Mouse (Mus musculus) heart, postnatal 0 days (tissue): ENCODE data around the gene Nme8.

Experiments
- CTCF ChIP-seq: IDR thresholded peaks from 2 replicates; pipeline ENCODE4 v1.5.1; 2016; ENCODE audit warnings: antibody characterized with exemption, control low read depth, low read depth
- EP300 ChIP-seq: IDR thresholded peaks from 2 replicates; pipeline ENCODE4 v1.6.1; 2016; ENCODE audit warnings: antibody characterized with exemption, low read depth

GRCm38 (mm10) chr13:19618841-19619215, 78.8 kb downstream of the Nme8 start:
- TF ChIP-seq CTCF, result no peak
- TF ChIP-seq EP300, result no peak
